Mouse (Mus musculus) cortical plate, adult 2 months (tissue): ENCODE results near the gene Trim28.

Source experiments
- CTCF ChIP-seq: fragments of 200-500 bp; IDR thresholded peaks from 2 replicates; pipeline ENCODE4 v1.5.1; 2011; ENCODE audit warnings: mild to moderate bottlenecking, control low read depth, low read length; ENCODE audit not compliant: insufficient read depth; ENCODE audit errors: extremely low read depth
- POLR2A ChIP-seq: fragments of 200-500 bp; IDR thresholded peaks from 2 replicates; pipeline ENCODE4 v1.6.1; 2011; ENCODE audit warnings: mild to moderate bottlenecking, low read length, control low read depth; ENCODE audit not compliant: insufficient read depth; ENCODE audit errors: extremely low read depth

DNA sequence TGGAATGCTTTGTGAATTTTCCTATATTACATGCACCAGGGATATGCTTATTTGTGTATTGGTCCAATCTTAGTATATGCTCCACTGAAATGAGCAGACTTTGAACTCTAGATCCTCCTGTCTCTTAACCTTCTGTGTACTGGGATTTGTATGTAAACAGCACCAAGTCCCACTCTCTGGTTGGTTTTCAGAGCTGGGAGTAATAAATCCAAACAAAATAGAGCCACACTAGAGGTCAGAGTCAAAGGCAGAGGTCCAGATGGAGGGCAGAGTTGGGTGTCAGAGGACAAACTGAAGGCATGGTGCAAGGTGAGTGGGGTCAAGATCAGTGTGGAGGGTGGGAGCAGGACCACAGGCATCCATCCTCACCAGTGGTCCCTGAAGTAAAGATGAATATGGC, 3.1 kb upstream of the Trim28 start:
- TF ChIP-seq POLR2A (no peak), CTCF (no peak)
